Mouse (Mus musculus): Measurements from ENCODE around the gene Cmtm2b. TPM values are rescaled to one million over a fixed set of nuclear protein-coding genes. Genes with fewer than 3 reads are reported as not detected.

Gene Cmtm2b
- polyA plus RNA-seq, 1 experiment from 2014 or later = not detected

Other genes with a start within 250 kb of the Cmtm2b start
- 16.2 and 19.2 TPM in 2 replicates for gene Cdh5, start 220.6 kb upstream of the Cmtm2b start, polyA plus RNA-seq (2016; fragmentation: Nextera tagmentation; extraction: Ambion mirVana)
- 0.42 and 0.53 TPM in 2 replicates for gene Bean1, start 151.8 kb upstream of the Cmtm2b start, polyA plus RNA-seq (2016; fragmentation: Nextera tagmentation; extraction: Ambion mirVana)
- 22.1 and 26.0 TPM in 2 replicates for gene Tk2, start 73.7 kb upstream of the Cmtm2b start, polyA plus RNA-seq (2016; fragmentation: Nextera tagmentation; extraction: Ambion mirVana)
- 48.6 and 52.2 TPM in 2 replicates for gene Cklf, start 71.4 kb upstream of the Cmtm2b start, polyA plus RNA-seq (2016; fragmentation: Nextera tagmentation; extraction: Ambion mirVana)
- gene Cmtm2a, start 29.0 kb upstream of the Cmtm2b start, polyA plus RNA-seq (2016; fragmentation: Nextera tagmentation; extraction: Ambion mirVana) = not detected in 2 replicates
- gene Gm45711, start 12.1 kb upstream of the Cmtm2b start, polyA plus RNA-seq (2016; fragmentation: Nextera tagmentation; extraction: Ambion mirVana) = not detected in 2 replicates
- not detected in 2 replicates for gene Cmtm1, start 12.1 kb upstream of the Cmtm2b start, polyA plus RNA-seq (2016; fragmentation: Nextera tagmentation; extraction: Ambion mirVana)
- gene Gm11020, start 663 bp upstream of the Cmtm2b start, polyA plus RNA-seq (2016; fragmentation: Nextera tagmentation; extraction: Ambion mirVana) = not detected in 2 replicates
- gene Cmtm3, start 17.2 kb downstream of the Cmtm2b start, polyA plus RNA-seq (2016; fragmentation: Nextera tagmentation; extraction: Ambion mirVana) = 99.8 and 102 TPM in 2 replicates
- 3.2 TPM in 2 replicates for gene Cmtm4, start 73.6 kb downstream of the Cmtm2b start, polyA plus RNA-seq (2016; fragmentation: Nextera tagmentation; extraction: Ambion mirVana)
- 79.0 and 83.5 TPM in 2 replicates for gene Dync1li2, start 120.8 kb downstream of the Cmtm2b start, polyA plus RNA-seq (2016; fragmentation: Nextera tagmentation; extraction: Ambion mirVana)
- 0.28 and 0.70 TPM in 2 replicates for gene Terb1, start 187.7 kb downstream of the Cmtm2b start, polyA plus RNA-seq (2016; fragmentation: Nextera tagmentation; extraction: Ambion mirVana)
- 135 and 138 TPM in 2 replicates for gene Nae1, start 212.4 kb downstream of the Cmtm2b start, polyA plus RNA-seq (2016; fragmentation: Nextera tagmentation; extraction: Ambion mirVana)
- 0.76 and 1.5 TPM in 2 replicates for gene Car7, start 212.5 kb downstream of the Cmtm2b start, polyA plus RNA-seq (2016; fragmentation: Nextera tagmentation; extraction: Ambion mirVana)